Mouse (Mus musculus) layer of hippocampus, postnatal 25 days (tissue): Measurements from ENCODE around the gene Erbb4. TPM values are rescaled to one million over a fixed set of nuclear protein-coding genes. Genes with fewer than 3 reads are reported as not detected.
"Not testable (repeated sequence)": the region's sequence is repeated elsewhere in the genome, so short reads cannot be mapped to it uniquely, and the experiment has no call there.

Experiments
- DNase-seq, 2 experiments: peaks; one replicate each; pipeline ENCODE4 v3.0.0; 2022; ENCODE audit warnings: mixed read lengths in 2 of 2, low spot score in 1 of 2; ENCODE audit errors: extremely low spot score in 1 of 2
- total RNA-seq, 2 experiments: library from RNA; stranded (reverse); gene quantifications; 2 replicates each; pipeline ENCODE4 v1.2.3; 2021

Gene Erbb4
- total RNA-seq, 2 experiments from 2014 or later, result 43.7 to 47.5 TPM

- DNase-seq, result no peak
Measured at GRCm38 (mm10) chr1:68874954-68875353, 232.9 kb downstream of the Erbb4 start.

- DNase-seq, result no peak
Measured at GRCm38 (mm10) chr1:68873635-68874020, 234.2 kb downstream of the Erbb4 start.

GRCm38 (mm10) chr1:68872976-68873634 lies 234.8 kb downstream of the Erbb4 start:
- DNase-seq, result no peak

- no peak for DNase-seq
Measured at GRCm38 (mm10) chr1:68860341-68860740, 247.5 kb downstream of the Erbb4 start.

- DNase-seq, result no peak
Measured at GRCm38 (mm10) chr1:68859480-68859879, 248.4 kb downstream of the Erbb4 start.

GRCm38 (mm10) chr1:68839352-68839751 lies 268.5 kb downstream of the Erbb4 start:
- no peak for DNase-seq

- DNase-seq, result no peak
Measured at GRCm38 (mm10) chr1:68834686-68835085, 273.2 kb downstream of the Erbb4 start.

- DNase-seq, result no peak
Measured at GRCm38 (mm10) chr1:68832101-68832500, 275.8 kb downstream of the Erbb4 start.

GRCm38 (mm10) chr1:68831575-68831974 lies 276.3 kb downstream of the Erbb4 start:
- DNase-seq, result no peak

GRCm38 (mm10) chr1:68830501-68831239 lies 277.2 kb downstream of the Erbb4 start:
- DNase-seq, result no peak

GRCm38 (mm10) chr1:68823116-68823644 lies 284.7 kb downstream of the Erbb4 start:
- DNase-seq, result no peak

GRCm38 (mm10) chr1:68806711-68807110 lies 301.1 kb downstream of the Erbb4 start:
- no peak for DNase-seq

GRCm38 (mm10) chr1:68787409-68788015 lies 320.3 kb downstream of the Erbb4 start:
- DNase-seq, result no peak

- no peak for DNase-seq
Measured at GRCm38 (mm10) chr1:68780653-68781052, 327.2 kb downstream of the Erbb4 start.

- no peak for DNase-seq
Measured at GRCm38 (mm10) chr1:68780032-68780431, 327.8 kb downstream of the Erbb4 start.

GRCm38 (mm10) chr1:68766095-68766494 lies 341.8 kb downstream of the Erbb4 start:
- DNase-seq, result not testable (repeated sequence)

GRCm38 (mm10) chr1:68762456-68762855 lies 345.4 kb downstream of the Erbb4 start:
- no peak for DNase-seq

- DNase-seq, result peak in 1 of 2 experiments; percentile 10
Measured at GRCm38 (mm10) chr1:68748976-68749375, 358.9 kb downstream of the Erbb4 start.

- no peak for DNase-seq
Measured at GRCm38 (mm10) chr1:68681478-68681877, 426.4 kb downstream of the Erbb4 start.

- DNase-seq, result no peak
Measured at GRCm38 (mm10) chr1:68674667-68675066, 433.2 kb downstream of the Erbb4 start.
